Mouse (Mus musculus) erythroblast, embryonic 14.5 days (primary cell): ENCODE measurements around the gene Ptges2.

Experiments used
- GATA1 ChIP-seq: IDR thresholded peaks from 2 replicates; pipeline ENCODE4 v1.6.1; 2012; ENCODE audit warnings: low read length, inconsistent platforms, mixed read lengths
- TAL1 ChIP-seq: IDR thresholded peaks from 3 replicates; pipeline ENCODE4 v1.6.1; 2012; ENCODE audit warnings: low read length, inconsistent platforms, mixed read lengths

GRCm38 (mm10) chr2:32407144-32407824 lies 11.6 kb downstream of the Ptges2 start:
- no peak for TF ChIP-seq GATA1
- TF ChIP-seq TAL1: no peak
